Mouse (Mus musculus): ENCODE measurements around the gene Gm20388. TPM values are rescaled to one million over a fixed set of nuclear protein-coding genes. Genes with fewer than 3 reads are reported as not detected.
"Not testable (repeated sequence)": the region's sequence is repeated elsewhere in the genome, so short reads cannot be mapped to it uniquely, and the experiment has no call there.

Gm20388 gene
- total and polyA plus RNA-seq, 2 experiments from 2014 or later, result 17.3 TPM; not detected in 1

- TF ChIP-seq EP300 (IDR thresholded peaks at IDR 0.05; ENCODE audit: low read depth), result no peak
- no peak for TF ChIP-seq CTCF (IDR thresholded peaks at IDR 0.05; ENCODE audit: low read depth)
- H3K9me3 ChIP-seq (replicated peaks; ENCODE audit: control insufficient read depth, low read length), result no peaks in the 10 kb centered on the region
- no peak overlapping the region for H3K27ac ChIP-seq (ENCODE audit: low read depth)
- 0 out of 2 replicates have a peak, but pooled peaks cover 1% of the 10 kb centered on the region for H3K4me1 ChIP-seq (ENCODE audit: control insufficient read depth, insufficient read depth)
- no peaks in the 10 kb centered on the region for H3K27me3 ChIP-seq (ENCODE audit: control insufficient read depth, insufficient read depth, low read length)
- H3K36me3 ChIP-seq (replicated peaks; ENCODE audit: control insufficient read depth, insufficient read depth, low read length), result no peaks in the 10 kb centered on the region
- no peak overlapping the region for H3K4me3 ChIP-seq (ENCODE audit: low read depth, low read length)
- WGBS, result 45% methylated on average over 4 of the region's 4 CpGs
- H3K4me2 ChIP-seq (ENCODE audit: low read depth, low read length), result no peak overlapping the region
- H3K9ac ChIP-seq (replicated peaks; ENCODE audit: low read depth, low read length), result no peak overlapping the region
- no peak for DNase-seq (ENCODE audit: low spot score)
- peak; percentile 16; the same call in 1 of the 2 replicates for ATAC-seq (ENCODE audit: insufficient read depth, low read depth)
Measured at GRCm38 (mm10) chr8:121439351-121439750, 1528.7 kb downstream of the Gm20388 start.

- Histone ChIP-seq H3K4me3 (ENCODE audit: low read depth, low read length) (no peak overlapping the region), H3K9me3 (replicated peaks; ENCODE audit: control insufficient read depth, low read length) (no peaks in the 10 kb centered on the region), H3K27ac (ENCODE audit: low read depth) (no peak overlapping the region), H3K9ac (replicated peaks; ENCODE audit: low read depth, low read length) (no peak overlapping the region), H3K36me3 (replicated peaks; ENCODE audit: control insufficient read depth, insufficient read depth, low read length) (no peaks in the 10 kb centered on the region), H3K27me3 (ENCODE audit: control insufficient read depth, insufficient read depth, low read length) (no peaks in the 10 kb centered on the region), H3K4me2 (ENCODE audit: low read depth, low read length) (no peak overlapping the region), H3K4me1 (ENCODE audit: control insufficient read depth, insufficient read depth) (0 out of 2 replicates have a peak, but pooled peaks cover 6% of the 10 kb centered on the region)
- 70% methylated on average over 7 of the region's 7 CpGs for WGBS
- TF ChIP-seq CTCF (IDR thresholded peaks at IDR 0.05; ENCODE audit: low read depth) (no peak), EP300 (IDR thresholded peaks at IDR 0.05; ENCODE audit: low read depth) (no peak)
- DNase-seq (ENCODE audit: low spot score) (no peak), ATAC-seq (ENCODE audit: insufficient read depth, low read depth) (no peak)
Measured at GRCm38 (mm10) chr8:121443361-121443760, 1532.7 kb downstream of the Gm20388 start.

- H3K9me3 ChIP-seq (replicated peaks; ENCODE audit: control insufficient read depth, low read length); DNase-seq (ENCODE audit: low spot score); H3K36me3 ChIP-seq (replicated peaks; ENCODE audit: control insufficient read depth, insufficient read depth, low read length); H3K27ac ChIP-seq (ENCODE audit: low read depth); H3K4me1 ChIP-seq (ENCODE audit: control insufficient read depth, insufficient read depth); H3K4me2 ChIP-seq (ENCODE audit: low read depth, low read length); H3K27me3 ChIP-seq (ENCODE audit: control insufficient read depth, insufficient read depth, low read length); H3K4me3 ChIP-seq (ENCODE audit: low read depth, low read length); ATAC-seq (ENCODE audit: insufficient read depth, low read depth); H3K9ac ChIP-seq (replicated peaks; ENCODE audit: low read depth, low read length): not testable (repeated sequence)
- WGBS, result 88% methylated on average over 1 of the region's 1 CpGs
Measured at GRCm38 (mm10) chr8:121444521-121444920, 1533.9 kb downstream of the Gm20388 start.

GRCm38 (mm10) chr8:121445027-121445471, 1534.4 kb downstream of the Gm20388 start:
- Histone ChIP-seq H3K36me3 (replicated peaks; ENCODE audit: control insufficient read depth, insufficient read depth, low read length) (no peaks in the 10 kb centered on the region), H3K9me3 (replicated peaks; ENCODE audit: control insufficient read depth, low read length) (no peaks in the 10 kb centered on the region), H3K27me3 (ENCODE audit: control insufficient read depth, insufficient read depth, low read length) (no peaks in the 10 kb centered on the region), H3K4me1 (ENCODE audit: control insufficient read depth, insufficient read depth) (0 out of 2 replicates have a peak, but pooled peaks cover 6% of the 10 kb centered on the region), H3K4me3 (ENCODE audit: low read depth, low read length) (no peak overlapping the region), H3K4me2 (ENCODE audit: low read depth, low read length) (no peak overlapping the region), H3K9ac (replicated peaks; ENCODE audit: low read depth, low read length) (no peak overlapping the region), H3K27ac (ENCODE audit: low read depth) (no peak overlapping the region)
- 82% methylated on average over 10 of the region's 10 CpGs for WGBS
- TF ChIP-seq CTCF (IDR thresholded peaks at IDR 0.05; ENCODE audit: low read depth), result no peak
- TF ChIP-seq EP300 (IDR thresholded peaks at IDR 0.05; ENCODE audit: low read depth), result no peak
- ATAC-seq (ENCODE audit: insufficient read depth, low read depth), result no peak
- no peak for DNase-seq (ENCODE audit: low spot score)

GRCm38 (mm10) chr8:121446133-121446532, 1535.5 kb downstream of the Gm20388 start:
- Histone ChIP-seq H3K27me3 (ENCODE audit: control insufficient read depth, insufficient read depth, low read length) (no peaks in the 10 kb centered on the region), H3K9me3 (replicated peaks; ENCODE audit: control insufficient read depth, low read length) (no peaks in the 10 kb centered on the region), H3K9ac (replicated peaks; ENCODE audit: low read depth, low read length) (no peak overlapping the region), H3K4me3 (ENCODE audit: low read depth, low read length) (no peak overlapping the region), H3K4me1 (ENCODE audit: control insufficient read depth, insufficient read depth) (peaks cover 6% of the 10 kb centered on the region; the same call in 1 of the 2 replicates), H3K27ac (ENCODE audit: low read depth) (no peak overlapping the region), H3K4me2 (ENCODE audit: low read depth, low read length) (no peak overlapping the region), H3K36me3 (replicated peaks; ENCODE audit: control insufficient read depth, insufficient read depth, low read length) (no peaks in the 10 kb centered on the region)
- no peak for DNase-seq (ENCODE audit: low spot score)
- WGBS, result 81% methylated on average over 12 of the region's 12 CpGs
- ATAC-seq (ENCODE audit: insufficient read depth, low read depth), result peak; percentile 15; the same call in 1 of the 2 replicates
- TF ChIP-seq CTCF (IDR thresholded peaks at IDR 0.05; ENCODE audit: low read depth), result no peak
- TF ChIP-seq EP300 (IDR thresholded peaks at IDR 0.05; ENCODE audit: low read depth), result no peak

GRCm38 (mm10) chr8:121446862-121447261, 1536.2 kb downstream of the Gm20388 start:
- 57% methylated on average over 6 of the region's 6 CpGs for WGBS
- Histone ChIP-seq H3K27ac (ENCODE audit: low read depth) (no peak overlapping the region), H3K9ac (replicated peaks; ENCODE audit: low read depth, low read length) (no peak overlapping the region), H3K4me3 (ENCODE audit: low read depth, low read length) (no peak overlapping the region), H3K27me3 (ENCODE audit: control insufficient read depth, insufficient read depth, low read length) (no peaks in the 10 kb centered on the region), H3K4me1 (ENCODE audit: control insufficient read depth, insufficient read depth) (peaks cover 10% of the 10 kb centered on the region), H3K36me3 (replicated peaks; ENCODE audit: control insufficient read depth, insufficient read depth, low read length) (no peaks in the 10 kb centered on the region), H3K9me3 (replicated peaks; ENCODE audit: control insufficient read depth, low read length) (no peaks in the 10 kb centered on the region), H3K4me2 (ENCODE audit: low read depth, low read length) (no peak overlapping the region)
- DNase-seq (ENCODE audit: low spot score) (peak; percentile 21), ATAC-seq (ENCODE audit: insufficient read depth, low read depth) (no peak)
- no peak for TF ChIP-seq EP300 (IDR thresholded peaks at IDR 0.05; ENCODE audit: low read depth)
- TF ChIP-seq CTCF (IDR thresholded peaks at IDR 0.05; ENCODE audit: low read depth), result no peak
